Mouse (Mus musculus) cerebellum, adult 9-10 months (tissue): ENCODE measurements around the gene Gm21854.
"Not testable (repeated sequence)": the region's sequence is repeated elsewhere in the genome, so short reads cannot be mapped to it uniquely, and the experiment has no call there.

Experiments used
- DNase-seq: peaks from one replicate; pipeline ENCODE4 v3.0.0; 2022

Gm21854 gene

DNA sequence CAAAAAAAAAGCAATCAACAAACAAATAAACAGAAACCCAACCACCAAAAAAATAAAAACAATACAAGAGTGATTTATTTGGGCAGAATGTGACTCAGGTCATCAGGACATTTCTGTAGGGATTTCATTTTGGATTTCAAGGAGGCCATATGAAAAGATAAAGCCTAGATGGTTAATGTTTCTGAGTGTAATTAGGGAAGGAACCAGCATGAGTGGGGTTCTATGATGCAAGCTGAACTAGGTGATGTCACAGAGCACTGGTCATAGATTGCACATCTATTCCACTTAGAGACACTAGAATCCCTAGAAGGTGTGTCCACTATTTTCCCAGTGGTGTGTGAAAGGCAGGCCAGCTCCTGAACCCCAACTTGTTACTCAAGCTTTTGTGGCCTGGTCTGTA, at the start of gene Gm21854:
Gm21854 (plus strand) TSS at position 301 of the 400 bp plus-strand sequence.
- DNase-seq: not testable (repeated sequence)
